Mouse (Mus musculus): Measurements from ENCODE around the gene Gm10338.
"Not testable (repeated sequence)": the region's sequence is repeated elsewhere in the genome, so short reads cannot be mapped to it uniquely, and the experiment has no call there.

The Gm10338 gene

GRCm38 (mm10) chr14:7595492-7595891 lies at the start of gene Gm10338:
Gm10338 (minus strand) TSS chr14:7595592.
- DNase-seq = not testable (repeated sequence)

GRCm38 (mm10) chr14:7643872-7644271 lies 48.5 kb upstream of the Gm10338 start, which contains the start of gene Gm10128:
Gm10128 (minus strand) TSS chr14:7643972.
- not testable (repeated sequence) for DNase-seq

- DNase-seq = not testable (repeated sequence)
Observed at GRCm38 (mm10) chr14:7568382-7568781, 27.0 kb downstream of the Gm10338 start, which contains the start of gene Gm3558. Gm3558 (minus strand) TSS chr14:7568566.

GRCm38 (mm10) chr14:7567890-7568289 lies 27.5 kb downstream of the Gm10338 start:
- DNase-seq = not testable (repeated sequence)

GRCm38 (mm10) chr14:7567266-7567665 lies 28.1 kb downstream of the Gm10338 start:
- DNase-seq = not testable (repeated sequence)

Measured in lung, adult 18-20 months (tissue).